Mouse (Mus musculus) thymus, postnatal 14 days (tissue): ENCODE results near the gene Dcaf4.

ENCODE experiments used
- DNase-seq: peaks from one replicate; pipeline ENCODE4 v3.0.0; 2021

Gene Dcaf4

GRCm38 (mm10) chr12:83553816-83554215 is 33.5 kb downstream of the Dcaf4 start:
- DNase-seq, result no peak

GRCm38 (mm10) chr12:83555605-83556004 is 35.3 kb downstream of the Dcaf4 start:
- no peak for DNase-seq

GRCm38 (mm10) chr12:83558496-83558895 is 38.2 kb downstream of the Dcaf4 start:
- DNase-seq, result no peak

- DNase-seq, result no peak
Observed at GRCm38 (mm10) chr12:83560189-83560588, 39.9 kb downstream of the Dcaf4 start.

GRCm38 (mm10) chr12:83562589-83562988 is 42.3 kb downstream of the Dcaf4 start:
- no peak for DNase-seq

- DNase-seq, result no peak
Observed at GRCm38 (mm10) chr12:83569866-83570265, 49.6 kb downstream of the Dcaf4 start.

- DNase-seq, result no peak
Observed at GRCm38 (mm10) chr12:83572717-83573116, 52.5 kb downstream of the Dcaf4 start.

GRCm38 (mm10) chr12:83577445-83577844 is 57.2 kb downstream of the Dcaf4 start:
- no peak for DNase-seq

GRCm38 (mm10) chr12:83578356-83578755 is 58.1 kb downstream of the Dcaf4 start:
- no peak for DNase-seq

GRCm38 (mm10) chr12:83578896-83579569 is 58.8 kb downstream of the Dcaf4 start:
- no peak for DNase-seq

GRCm38 (mm10) chr12:83580283-83580682 is 60.0 kb downstream of the Dcaf4 start:
- DNase-seq, result no peak

- DNase-seq, result no peak
Observed at GRCm38 (mm10) chr12:83582106-83582505, 61.8 kb downstream of the Dcaf4 start.

- DNase-seq, result no peak
Observed at GRCm38 (mm10) chr12:83582747-83583146, 62.5 kb downstream of the Dcaf4 start.

GRCm38 (mm10) chr12:83586628-83587027 is 66.4 kb downstream of the Dcaf4 start:
- DNase-seq, result no peak
